Mouse (Mus musculus) erythroblast, embryonic 14.5 days (primary cell): ENCODE results near the gene Ddx19b.

Experiments
- GATA1 ChIP-seq: IDR thresholded peaks from 2 replicates; pipeline ENCODE4 v1.6.1; 2012; ENCODE audit warnings: low read length, inconsistent platforms, mixed read lengths
- TAL1 ChIP-seq: IDR thresholded peaks from 3 replicates; pipeline ENCODE4 v1.6.1; 2012; ENCODE audit warnings: low read length, inconsistent platforms, mixed read lengths

DNA sequence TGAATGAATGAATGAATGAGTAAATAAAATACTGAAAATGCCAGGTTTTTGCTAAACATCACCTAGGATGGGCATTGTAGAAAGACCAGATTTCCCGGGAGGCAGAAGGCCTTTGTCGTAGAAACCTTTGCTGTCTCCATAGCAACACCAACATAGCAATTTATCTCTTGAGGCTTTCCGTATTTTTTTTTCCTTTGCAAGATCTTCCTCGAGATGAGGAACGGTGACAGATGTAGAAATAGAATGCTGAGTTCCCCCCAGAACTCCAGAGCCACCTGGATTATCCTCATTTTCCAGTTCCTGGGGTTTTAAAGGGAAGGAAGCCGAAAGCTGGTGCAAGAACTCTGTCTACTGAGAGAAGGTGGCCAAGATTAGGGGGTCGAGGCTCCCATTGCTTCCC, 66.9 kb downstream of the Ddx19b start:
- no peak for TF ChIP-seq GATA1
- no peak for TF ChIP-seq TAL1
